Mouse (Mus musculus) MEL (cell line): ENCODE measurements at regions not wholly inside any gene's neighbourhood (a gene's known extent, or its start where the extent isn't known, plus 50 kb on each side); places are given as distances from the start of the nearest gene placed in this dataset.

Source experiments
- DNase-seq: peaks from one replicate; pipeline ENCODE4 v3.0.0; 2011; ENCODE audit warnings: low read depth, low spot score
- H3K27ac ChIP-seq: 2 replicates; pipeline ENCODE4 v1.5.1; 2012; ENCODE audit warnings: low read depth, mild to moderate bottlenecking, control low read depth, low read length, moderate library complexity; ENCODE audit not compliant: control insufficient read depth
- H3K27me3 ChIP-seq, 2 experiments: fragments of 150-350 bp in 1 of 2; sonication (generic) in 1 of 2; 2 replicates each; pipeline ENCODE4 v1.6.1; 2012; ENCODE audit warnings: low read length in 2 of 2, mild to moderate bottlenecking in 2 of 2, improper control_type of control experiment in 1 of 2, moderate library complexity in 1 of 2; ENCODE audit not compliant: insufficient read depth in 2 of 2, control insufficient read depth in 1 of 2
- H3K36me3 ChIP-seq, 2 experiments: 2 replicates each; pipeline ENCODE4 v1.6.1; 2012 to 2014; ENCODE audit warnings: low read length in 2 of 2, improper control_type of control experiment in 1 of 2, inconsistent platforms in 1 of 2, mild to moderate bottlenecking in 1 of 2; ENCODE audit not compliant: insufficient read depth in 2 of 2, control insufficient read depth in 1 of 2
- H3K4me1 ChIP-seq, 2 experiments: fragments of 150-350 bp in 1 of 2; sonication (generic) in 1 of 2; 2 replicates each; pipeline ENCODE4 v1.6.1; 2012; ENCODE audit warnings: low read length in 2 of 2, improper control_type of control experiment in 1 of 2, mild to moderate bottlenecking in 1 of 2; ENCODE audit not compliant: insufficient read depth in 2 of 2, control insufficient read depth in 1 of 2
- H3K4me3 ChIP-seq, 2 experiments: fragments of 150-350 bp in 1 of 2; sonication (generic) in 1 of 2; 2 replicates each; pipeline ENCODE4 v1.5.1; 2012; ENCODE audit warnings: low read depth in 2 of 2, low read length in 2 of 2, mild to moderate bottlenecking in 2 of 2, moderate library complexity in 2 of 2, control low read depth in 1 of 2, improper control_type of control experiment in 1 of 2; ENCODE audit not compliant: control insufficient read depth in 1 of 2, insufficient read depth in 1 of 2
- H3K79me2 ChIP-seq: 2 replicates; pipeline ENCODE4 v1.6.1; 2012; ENCODE audit warnings: mild to moderate bottlenecking, low read length, moderate library complexity; ENCODE audit not compliant: control insufficient read depth, poor library complexity, insufficient read depth
- H3K9ac ChIP-seq: 2 replicates; pipeline ENCODE4 v1.6.1; 2012; ENCODE audit warnings: low read depth, mild to moderate bottlenecking, control low read depth, low read length, moderate library complexity; ENCODE audit not compliant: control insufficient read depth, poor library complexity, severe bottlenecking
- H3K9me3 ChIP-seq: fragments of 150-350 bp; sonication (generic); replicated peaks from 2 replicates; pipeline ENCODE4 v1.6.1; 2012; ENCODE audit warnings: mild to moderate bottlenecking, low read length, improper control_type of control experiment, moderate library complexity; ENCODE audit not compliant: insufficient read depth
- BHLHE40 ChIP-seq: IDR thresholded peaks from 2 replicates; pipeline ENCODE4 v1.6.1; 2012; ENCODE audit warnings: low read depth, mild to moderate bottlenecking, inconsistent platforms, low read length, improper control_type of control experiment, borderline replicate concordance
- CTCF ChIP-seq, 3 experiments: IDR thresholded peaks in 2 of 3; conservative IDR thresholded peaks in 1 of 3; 2 replicates each; pipeline ENCODE4 v1.5.1; 2011 to 2012; ENCODE audit warnings: low read length in 3 of 3, low read depth in 2 of 3, mild to moderate bottlenecking in 2 of 3, improper control_type of control experiment in 1 of 3, inconsistent platforms in 1 of 3, mixed read lengths in 1 of 3, moderate library complexity in 1 of 3; ENCODE audit not compliant: control insufficient read depth in 1 of 3, insufficient read depth in 1 of 3, poor library complexity in 1 of 3, severe bottlenecking in 1 of 3
- ELF1 ChIP-seq: IDR thresholded peaks from 2 replicates; pipeline ENCODE4 v1.6.1; 2014; ENCODE audit warnings: low read depth, mild to moderate bottlenecking, inconsistent platforms, low read length, improper control_type of control experiment, moderate library complexity
- EP300 ChIP-seq, 2 experiments: IDR thresholded peaks; 2 replicates each; pipeline ENCODE4 v1.6.1; 2011; ENCODE audit warnings: improper control_type of control experiment in 2 of 2, low read length in 2 of 2, low read depth in 1 of 2, mild to moderate bottlenecking in 1 of 2
- GABPA ChIP-seq: IDR thresholded peaks from 2 replicates; pipeline ENCODE4 v1.6.1; 2012; ENCODE audit warnings: low read depth, mild to moderate bottlenecking, inconsistent platforms, low read length, improper control_type of control experiment, moderate library complexity
- GATA1 ChIP-seq: IDR thresholded peaks from 2 replicates; pipeline ENCODE4 v1.6.1; 2011; ENCODE audit warnings: low read depth, low read length, improper control_type of control experiment
- HCFC1 ChIP-seq: IDR thresholded peaks from 2 replicates; pipeline ENCODE4 v1.6.1; 2012; ENCODE audit warnings: low read depth, mild to moderate bottlenecking, inconsistent platforms, low read length, improper control_type of control experiment, moderate library complexity
- MAFK ChIP-seq: IDR thresholded peaks from 2 replicates; pipeline ENCODE4 v1.6.1; 2011; ENCODE audit warnings: low read depth, mild to moderate bottlenecking, low read length, improper control_type of control experiment, borderline replicate concordance
- MAX ChIP-seq: IDR thresholded peaks from 2 replicates; pipeline ENCODE4 v1.6.1; 2011; ENCODE audit warnings: low read length, improper control_type of control experiment
- MAZ ChIP-seq: IDR thresholded peaks from 2 replicates; pipeline ENCODE4 v1.6.1; 2012; ENCODE audit warnings: low read depth, mild to moderate bottlenecking, inconsistent platforms, low read length, improper control_type of control experiment
- MXI1 ChIP-seq: IDR thresholded peaks from 2 replicates; pipeline ENCODE4 v1.6.1; 2011; ENCODE audit warnings: mild to moderate bottlenecking, low read depth, low read length, improper control_type of control experiment
- MYC ChIP-seq: IDR thresholded peaks from 2 replicates; pipeline ENCODE4 v1.6.1; 2011; ENCODE audit warnings: low read depth, mild to moderate bottlenecking, low read length, improper control_type of control experiment, moderate library complexity
- RAD21 ChIP-seq: IDR thresholded peaks from 2 replicates; pipeline ENCODE4 v1.6.1; 2011; ENCODE audit warnings: mild to moderate bottlenecking, low read depth, low read length, improper control_type of control experiment
- TAL1 ChIP-seq: IDR thresholded peaks from 2 replicates; pipeline ENCODE4 v1.6.1; 2012; ENCODE audit warnings: mild to moderate bottlenecking, inconsistent platforms, low read length, moderate library complexity, mixed read lengths
- TBP ChIP-seq: IDR thresholded peaks from 2 replicates; pipeline ENCODE4 v1.8.0; 2011; ENCODE audit warnings: low read depth, low read length, improper control_type of control experiment
- USF1 ChIP-seq: IDR thresholded peaks from 2 replicates; pipeline ENCODE4 v1.6.1; 2014; ENCODE audit warnings: low read depth, mild to moderate bottlenecking, inconsistent platforms, low read length, improper control_type of control experiment, moderate library complexity
- USF2 ChIP-seq, 2 experiments: IDR thresholded peaks; 2 replicates each; pipeline ENCODE4 v1.6.1; 2011 to 2012; ENCODE audit warnings: improper control_type of control experiment in 2 of 2, low read length in 2 of 2, borderline replicate concordance in 1 of 2, inconsistent platforms in 1 of 2, low read depth in 1 of 2, mild to moderate bottlenecking in 1 of 2; ENCODE audit not compliant: insufficient read depth in 1 of 2
- ZMIZ1 ChIP-seq: IDR thresholded peaks from 2 replicates; pipeline ENCODE4 v1.6.1; 2012; ENCODE audit warnings: low read depth, mild to moderate bottlenecking, inconsistent platforms, low read length, improper control_type of control experiment, moderate library complexity
- ZNF384 ChIP-seq: IDR thresholded peaks from 2 replicates; pipeline ENCODE4 v1.6.1; 2012; ENCODE audit warnings: low read depth, mild to moderate bottlenecking, inconsistent platforms, low read length, improper control_type of control experiment

DNA sequence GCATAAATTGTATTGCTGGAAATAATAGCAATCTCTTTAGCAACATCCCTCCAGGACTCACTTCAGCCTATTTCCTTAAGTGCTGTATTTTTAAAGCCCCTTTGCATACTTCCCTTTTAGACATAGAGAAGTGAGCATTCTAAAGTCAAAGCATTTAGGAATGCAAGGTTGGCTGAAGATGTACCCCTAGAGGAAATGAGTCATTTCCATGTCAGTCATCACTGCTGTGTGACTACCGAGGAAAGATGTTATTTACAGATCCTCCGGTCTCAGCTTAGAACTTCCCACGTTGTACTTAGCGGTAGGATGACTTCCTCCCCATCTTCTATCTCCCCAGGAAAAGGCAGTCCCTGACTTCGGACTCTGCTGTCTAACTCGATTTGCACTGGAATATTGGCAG is 337.2 kb downstream of the Meis1 start:
- H3K27me3 ChIP-seq, result no peaks in the 10 kb centered on the region
- no peak for TF ChIP-seq RAD21
- no peak for TF ChIP-seq ZNF384
- TF ChIP-seq, all 39 proteins: peak for 0
- Histone ChIP-seq H3K36me3 (no peaks in the 10 kb centered on the region), H3K27ac (no peak overlapping the region), H3K4me1 (no peaks in the 10 kb centered on the region), H3K79me2 (no peaks in the 10 kb centered on the region), H3K4me3 (no peak overlapping the region), H3K9ac (no peak overlapping the region), H3K9me3 (no peaks in the 10 kb centered on the region)
- DNase-seq, result peak; percentile 10

DNA sequence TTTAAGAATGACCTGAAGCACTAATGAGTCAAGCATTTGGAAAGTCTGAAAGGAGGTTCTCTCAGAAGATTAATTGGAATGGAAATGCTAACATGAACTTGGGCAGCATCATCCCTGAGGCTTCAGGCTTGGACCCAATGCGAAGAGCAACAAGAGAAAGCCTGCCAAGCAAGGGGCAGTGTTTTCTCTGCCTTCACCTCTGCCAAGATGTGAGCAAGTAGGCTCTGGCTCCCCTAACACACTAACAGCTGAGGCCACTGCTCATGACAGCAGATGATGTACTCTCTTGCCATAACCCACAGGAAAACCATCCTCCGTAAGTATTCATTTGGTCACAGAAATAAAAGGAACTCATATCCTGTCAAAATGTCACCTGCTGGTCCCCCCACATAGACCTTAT is 341.9 kb downstream of the Meis1 start:
- Histone ChIP-seq H3K4me3 (no peak overlapping the region), H3K79me2 (no peaks in the 10 kb centered on the region), H3K4me1 (no peaks in the 10 kb centered on the region), H3K27ac (no peak overlapping the region), H3K9ac (no peak overlapping the region), H3K27me3 (peaks cover 0 to 3% of the 10 kb centered on the region in 2 experiments; a peak in 2 of 4 replicates), H3K36me3 (no peaks in the 10 kb centered on the region)
- DNase-seq, result no peak
- TF ChIP-seq USF2 (IDR thresholded peaks at IDR 0.05; ENCODE audit: borderline replicate concordance in 1 of 2, insufficient read depth in 1 of 2, low read depth in 1 of 2, low read length in 2 of 2), result no peak
- no peak for TF ChIP-seq GABPA
- TF ChIP-seq ZNF384, result no peak
- TF ChIP-seq, all 39 proteins: peak for 0
- H3K9me3 ChIP-seq, result no peaks in the 10 kb centered on the region

DNA sequence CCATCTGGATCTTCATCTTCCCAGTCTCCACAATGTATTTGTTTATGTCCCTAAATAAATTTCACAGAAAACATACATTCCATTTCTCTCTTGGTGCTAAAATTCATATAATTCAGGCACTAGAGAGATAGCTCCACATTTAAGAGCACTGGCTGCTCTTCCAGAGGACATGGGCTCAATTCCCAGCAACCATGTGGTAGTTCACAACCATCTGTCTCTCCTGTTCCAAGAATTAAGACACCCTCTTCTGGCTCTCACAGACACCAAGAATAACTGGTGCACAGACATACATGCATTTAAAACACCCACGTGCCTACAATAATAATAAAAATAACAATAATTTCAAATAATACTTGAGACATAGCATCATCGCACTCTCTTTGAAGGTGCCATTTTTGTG is 347.8 kb downstream of the Meis1 start:
- Histone ChIP-seq H3K79me2 (no peaks in the 10 kb centered on the region), H3K27ac (no peak overlapping the region), H3K9me3 (no peaks in the 10 kb centered on the region), H3K4me3 (no peak overlapping the region), H3K27me3 (peaks cover 0 to 3% of the 10 kb centered on the region in 2 experiments; a peak in 3 of 4 replicates), H3K4me1 (no peaks in the 10 kb centered on the region), H3K9ac (no peak overlapping the region), H3K36me3 (no peaks in the 10 kb centered on the region)
- TF ChIP-seq EP300 (IDR thresholded peaks at IDR 0.05; ENCODE audit: low read depth in 1 of 2, low read length in 2 of 2) (no peak), TBP (no peak), BHLHE40 (no peak), MAZ (no peak), HCFC1 (no peak), GABPA (no peak), MAX (no peak), USF2 (IDR thresholded peaks at IDR 0.05; ENCODE audit: borderline replicate concordance in 1 of 2, insufficient read depth in 1 of 2, low read depth in 1 of 2, low read length in 2 of 2) (no peak), ZMIZ1 (no peak), RAD21 (no peak), ELF1 (no peak), USF1 (no peak), MAFK (no peak), MYC (no peak), GATA1 (no peak), CTCF (IDR thresholded peaks at IDR 0.05 in 2 of 3, conservative IDR thresholded peaks at IDR 0.05 in 1 of 3; ENCODE audit: control insufficient read depth in 1 of 3, insufficient read depth in 1 of 3, low read depth in 2 of 3, low read length in 3 of 3, poor library complexity in 1 of 3, severe bottlenecking in 1 of 3) (no peak), ZNF384 (no peak), TAL1 (no peak), MXI1 (no peak)
- DNase-seq, result no peak
